Mouse (Mus musculus): Measurements from ENCODE around the gene Pard3.

Gene Pard3

GRCm38 (mm10) chr8:127084565-127084964 is 20.9 kb downstream of the Pard3 start:
- DNase-seq (ENCODE audit: low read depth, low spot score) = no peak

DNA sequence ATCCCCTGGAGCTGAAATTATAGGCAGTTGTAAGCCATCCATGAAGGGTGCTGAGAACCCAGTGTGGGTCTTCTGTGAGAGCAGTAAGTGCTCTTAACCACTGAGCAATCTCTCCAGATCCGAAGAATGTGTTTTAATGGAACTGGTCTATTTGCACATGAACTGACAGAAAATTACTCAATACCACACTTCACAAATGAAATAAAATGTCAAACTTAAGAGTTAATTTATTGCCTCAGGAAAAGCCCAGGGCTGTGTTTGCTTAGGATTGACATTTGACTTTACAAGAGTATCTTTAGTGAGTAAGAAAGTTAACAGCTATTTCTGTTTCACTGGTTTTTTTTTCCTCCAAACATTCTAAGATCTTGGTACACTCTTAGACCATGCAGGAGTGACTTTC is 23.7 kb downstream of the Pard3 start:
- no peak for DNase-seq (ENCODE audit: low read depth, low spot score)

DNA sequence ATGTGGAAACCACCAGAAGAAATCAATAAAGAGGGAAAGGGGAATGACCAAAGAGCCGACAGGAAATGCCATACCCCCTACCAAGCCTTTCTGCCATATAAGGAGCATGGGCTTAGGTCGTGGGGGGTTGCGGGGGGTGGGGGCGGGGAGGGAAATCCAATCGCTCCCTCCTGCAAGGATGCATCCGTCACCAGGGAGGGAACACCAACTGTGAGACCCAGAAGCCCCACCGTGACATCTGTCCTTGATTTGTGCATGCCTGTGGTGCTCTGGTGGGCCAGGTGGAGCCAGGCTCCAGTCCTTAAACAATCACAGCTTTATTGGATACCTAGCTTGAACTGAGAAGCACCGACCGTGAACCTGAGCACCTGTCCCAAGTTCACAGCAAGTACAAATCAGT is 24.7 kb downstream of the Pard3 start:
- no peak for DNase-seq (ENCODE audit: low read depth, low spot score)

GRCm38 (mm10) chr8:127089021-127089420 is 25.3 kb downstream of the Pard3 start:
- no peak for DNase-seq (ENCODE audit: low read depth, low spot score)

GRCm38 (mm10) chr8:127090435-127090834 is 26.7 kb downstream of the Pard3 start:
- no peak for DNase-seq (ENCODE audit: low read depth, low spot score)

DNA sequence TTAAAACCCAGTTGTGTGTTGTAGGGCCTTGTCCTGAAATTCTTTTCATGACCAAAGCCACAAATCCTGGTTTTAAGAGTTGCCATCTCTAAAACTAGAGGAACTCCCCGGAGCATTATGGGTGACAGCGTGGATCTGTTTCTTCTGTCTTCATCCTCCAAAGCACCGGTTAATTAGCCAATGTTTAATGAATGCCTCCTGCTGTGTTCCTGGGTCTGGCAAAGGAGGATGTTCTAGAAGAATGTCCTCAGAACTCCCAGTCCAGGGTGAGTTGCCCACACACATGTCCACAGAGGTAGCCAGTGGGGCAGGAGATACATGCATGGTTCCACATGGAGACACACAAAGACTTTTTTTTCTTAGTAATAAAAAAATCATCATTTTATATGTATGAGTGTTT is 28.2 kb downstream of the Pard3 start:
- no peak for DNase-seq (ENCODE audit: low read depth, low spot score)

GRCm38 (mm10) chr8:127092383-127093112 is 28.9 kb downstream of the Pard3 start:
- no peak for DNase-seq (ENCODE audit: low read depth, low spot score)

- DNase-seq (ENCODE audit: low read depth, low spot score) = no peak
Observed at GRCm38 (mm10) chr8:127093113-127093426, 29.4 kb downstream of the Pard3 start.

GRCm38 (mm10) chr8:127095763-127096162 is 32.1 kb downstream of the Pard3 start:
- no peak for DNase-seq (ENCODE audit: low read depth, low spot score)

GRCm38 (mm10) chr8:127099439-127100090 is 35.9 kb downstream of the Pard3 start:
- DNase-seq (ENCODE audit: low read depth, low spot score) = no peak

DNA sequence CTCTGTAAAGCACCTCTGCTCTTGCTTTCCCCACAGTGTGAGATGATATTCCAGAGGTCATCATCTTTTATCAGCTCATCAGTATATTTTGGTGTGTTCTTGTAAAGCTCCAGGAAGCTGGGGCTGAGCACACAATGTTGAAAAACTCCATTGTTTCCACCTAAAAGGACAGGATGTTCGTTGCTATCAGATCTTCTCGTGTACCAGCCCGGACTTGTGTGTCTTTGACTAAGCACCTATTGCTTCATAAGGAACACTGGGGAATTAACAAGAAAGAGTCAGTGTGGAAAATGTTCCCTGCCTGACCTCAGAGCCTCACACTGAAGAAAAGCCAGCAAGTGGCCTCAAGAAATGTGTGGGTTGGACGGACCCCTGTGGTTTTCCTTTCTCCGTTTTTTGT is 39.6 kb downstream of the Pard3 start:
- DNase-seq (ENCODE audit: low read depth, low spot score) = no peak

DNA sequence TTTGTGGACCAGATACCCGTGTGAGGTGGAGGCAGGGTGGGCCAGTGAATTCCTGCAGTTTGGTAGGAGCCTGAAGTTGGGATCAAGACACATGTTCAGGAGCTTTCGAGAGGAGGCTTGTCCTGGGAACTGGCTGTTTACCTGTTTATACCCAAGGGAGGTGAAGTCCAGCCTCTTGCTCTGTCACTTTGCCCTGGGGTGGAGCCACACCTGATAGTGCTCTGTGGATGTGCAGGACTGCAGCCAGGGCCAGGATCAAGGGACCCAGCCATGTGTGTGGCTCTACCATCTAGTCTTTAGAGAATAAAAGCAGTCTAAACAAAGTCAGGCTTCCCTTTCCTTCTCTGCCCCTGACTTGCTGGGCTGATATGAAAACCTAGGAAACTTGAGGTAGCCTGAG is 40.9 kb downstream of the Pard3 start:
- DNase-seq (ENCODE audit: low read depth, low spot score) = no peak

DNA sequence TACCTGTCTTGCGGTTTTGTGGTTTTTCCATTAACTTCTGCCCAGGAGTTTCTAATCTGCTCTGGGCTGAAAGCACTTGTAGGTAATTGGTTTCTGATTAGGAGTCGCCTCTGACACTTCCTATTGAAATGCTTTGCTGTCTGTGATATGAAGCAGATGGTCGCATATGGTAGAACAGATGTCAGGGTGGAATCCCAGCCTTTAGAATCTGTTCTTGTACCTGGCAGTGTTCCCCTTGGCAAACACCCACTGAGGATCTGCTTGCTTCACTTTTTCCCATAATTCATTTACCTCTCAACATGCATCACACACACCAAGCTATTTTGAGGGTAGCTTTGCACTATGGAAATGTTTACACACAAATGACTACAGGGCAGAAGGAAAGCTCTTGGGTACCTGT is 44.2 kb downstream of the Pard3 start:
- no peak for DNase-seq (ENCODE audit: low read depth, low spot score)

DNA sequence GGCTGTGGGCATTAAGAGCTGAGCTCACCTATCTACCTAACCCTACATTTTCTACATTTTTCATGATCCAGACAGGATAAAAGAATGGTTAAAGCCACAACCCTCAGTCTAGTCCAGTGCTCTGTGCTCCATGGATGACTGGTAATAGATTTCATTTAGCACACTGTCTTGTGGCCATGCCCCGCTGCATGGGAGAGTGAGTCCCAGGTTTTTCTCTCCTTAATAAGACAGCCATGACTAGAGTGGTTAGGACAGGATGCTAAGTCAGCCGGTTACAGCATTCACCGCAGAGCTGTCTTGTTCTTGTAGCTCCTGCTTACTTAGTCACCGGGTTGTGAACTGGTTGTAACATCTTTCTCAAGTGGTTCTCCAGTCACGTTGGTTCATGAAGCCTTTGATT is 49.5 kb downstream of the Pard3 start:
- no peak for DNase-seq (ENCODE audit: low read depth, low spot score)

GRCm38 (mm10) chr8:127115837-127116236 is 52.1 kb downstream of the Pard3 start:
- no peak for DNase-seq (ENCODE audit: low read depth, low spot score)

GRCm38 (mm10) chr8:127118373-127118861 is 54.7 kb downstream of the Pard3 start:
- no peak for DNase-seq (ENCODE audit: low read depth, low spot score)

- DNase-seq (ENCODE audit: low read depth, low spot score) = no peak
Observed at GRCm38 (mm10) chr8:127123391-127123790, 59.7 kb downstream of the Pard3 start.

GRCm38 (mm10) chr8:127124795-127125194 is 61.1 kb downstream of the Pard3 start:
- no peak for DNase-seq (ENCODE audit: low read depth, low spot score)

DNA sequence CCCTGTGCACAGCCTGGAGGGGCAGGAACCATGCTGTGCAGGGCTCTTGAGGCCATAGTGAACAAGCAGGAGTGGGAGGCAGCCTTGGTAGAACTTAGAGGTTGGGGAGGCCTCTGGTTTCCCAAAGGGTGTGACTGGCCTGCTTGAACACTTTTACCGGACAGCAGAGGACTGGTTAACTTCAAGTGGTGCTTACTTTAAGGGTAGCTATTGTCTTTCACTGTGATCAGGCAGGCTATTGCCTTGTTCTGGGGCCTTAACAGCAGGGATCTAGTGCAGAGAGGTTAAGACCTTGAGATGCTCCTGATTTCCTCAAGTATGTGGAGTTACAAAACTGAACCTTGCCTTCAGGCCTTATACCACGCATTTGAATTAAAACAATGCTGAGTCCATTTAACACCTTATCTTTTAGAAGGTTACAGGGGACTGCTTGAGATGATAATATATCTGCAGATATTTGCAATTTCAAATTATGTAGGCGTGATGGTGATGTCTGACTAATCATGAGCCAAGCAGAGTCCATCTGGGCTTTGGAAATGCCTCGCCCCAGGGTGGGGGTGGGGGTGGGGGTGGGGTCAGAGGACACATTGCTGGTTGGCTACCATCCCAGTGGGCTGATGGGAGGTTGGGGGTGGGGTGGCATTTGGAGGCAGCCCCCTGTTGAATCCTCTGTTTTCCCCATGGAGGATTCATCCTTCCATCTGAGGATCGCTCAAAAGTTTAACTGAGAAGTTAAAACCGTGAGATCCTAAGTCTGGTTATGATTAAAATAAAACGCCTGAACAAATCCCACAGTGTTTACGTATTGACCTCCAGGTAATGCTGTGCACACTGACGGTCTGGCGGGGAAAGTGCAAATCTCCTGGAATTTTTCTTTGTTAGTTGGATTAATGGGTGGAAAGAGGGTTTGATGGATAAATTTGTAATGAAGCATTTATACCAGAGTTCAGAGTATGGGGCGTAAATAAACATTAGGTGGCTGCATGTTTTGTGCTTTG is 62.3 kb downstream of the Pard3 start:
- no peak for DNase-seq (ENCODE audit: low read depth, low spot score)

DNA sequence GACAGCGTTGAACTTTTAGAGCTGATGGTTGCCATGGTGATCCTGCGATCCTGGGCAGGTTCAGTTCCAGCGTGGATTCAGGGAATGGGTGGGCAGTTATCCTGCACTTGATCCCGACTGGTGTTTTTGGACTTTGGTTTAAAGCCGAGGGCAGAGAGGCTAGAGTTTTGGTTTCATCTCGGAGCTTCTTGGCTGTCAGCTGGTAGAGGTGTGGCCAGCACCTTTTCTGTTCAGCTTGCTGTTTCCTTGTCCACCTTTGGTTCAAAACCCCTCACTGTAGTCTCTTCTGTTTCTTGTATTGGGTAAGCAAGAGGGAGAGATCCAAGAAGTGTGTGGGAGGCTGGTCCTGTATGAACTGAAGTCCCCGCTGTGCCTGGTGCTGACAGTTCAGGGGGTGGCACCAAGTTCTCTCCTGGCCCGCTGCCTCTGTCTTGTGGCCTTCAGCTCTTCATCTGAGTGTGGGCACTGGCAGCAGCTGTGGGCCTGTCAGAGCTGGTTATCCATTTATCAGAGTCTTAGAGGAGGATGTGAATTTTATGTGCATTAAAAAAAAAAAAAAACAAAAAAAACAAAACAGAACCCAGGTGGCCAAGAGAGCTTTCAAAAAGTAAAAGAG is 65.2 kb downstream of the Pard3 start:
- DNase-seq (ENCODE audit: low read depth, low spot score) = no peak

GRCm38 (mm10) chr8:127134327-127134726 is 70.6 kb downstream of the Pard3 start:
- no peak for DNase-seq (ENCODE audit: low read depth, low spot score)

DNA sequence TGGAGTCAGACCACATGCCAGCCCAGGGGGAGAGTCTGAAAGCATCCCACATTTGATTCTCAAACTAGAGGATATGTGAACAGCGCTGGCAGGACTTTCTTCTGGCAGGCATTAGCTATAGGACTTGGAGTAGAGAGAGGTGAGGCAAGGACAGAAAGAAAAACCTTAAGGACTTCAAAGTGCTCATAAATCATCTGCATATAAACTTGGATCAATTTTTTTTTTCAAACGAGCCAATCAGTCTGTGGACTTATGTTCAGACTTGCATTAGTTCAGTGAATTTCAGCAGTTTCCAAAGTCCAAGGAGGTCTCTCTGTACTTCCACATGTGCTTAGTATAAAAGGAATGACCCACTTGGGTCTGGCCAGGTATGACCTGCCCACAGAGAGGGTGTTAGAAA is 72.5 kb downstream of the Pard3 start:
- no peak for DNase-seq (ENCODE audit: low read depth, low spot score)
